Comparison of ENCODE assay signal across 12 mouse cellular contexts in the genomic region with DNA sequence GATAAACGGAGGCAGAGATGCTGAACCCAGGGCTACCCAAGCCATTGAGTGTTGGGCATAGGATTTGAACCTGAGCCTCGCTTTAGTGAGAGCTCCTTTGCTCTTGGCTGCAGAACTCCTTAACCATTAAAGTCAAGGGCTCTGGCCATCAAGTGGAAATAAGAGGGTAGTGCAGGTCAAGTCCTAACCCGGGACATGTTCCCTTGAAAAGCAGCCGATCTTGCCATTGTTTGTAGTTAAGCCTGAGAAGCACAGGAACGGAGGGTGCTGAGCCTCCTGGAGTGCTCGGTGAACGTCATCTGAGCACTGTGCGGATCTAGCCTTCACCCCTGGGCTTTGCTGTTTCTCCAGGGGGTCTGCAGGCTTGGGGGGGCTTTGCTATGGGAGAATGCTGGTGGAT. TPM values are rescaled to one million over a fixed set of nuclear protein-coding genes. Genes with fewer than 3 reads are reported as not detected.
DNase-seq lines count a peak whose midpoint lies in the region; ATAC-seq and TF ChIP-seq lines count a peak whose summit lies in the region.
"Had no signal": no experiment of that assay in that cellular context is flagged by ENCODE, and none has a peak within 500 bp of the region (broad histone marks: within the 10 kb centered on the region; RNA-seq: fewer than 3 reads in every experiment).

No protein-coding gene starts in this region.

- no peak for ATAC-seq in hindbrain, embryonic 16.5 days
- no peak for ATAC-seq in hindbrain, embryonic 14.5 days (ENCODE audit: low FRiP score)
- ATAC-seq in lung, postnatal 0 days = peak; percentile 17

- H3K4me3 ChIP-seq in hindbrain, embryonic 16.5 days (ENCODE audit: low read length) = no peak overlapping the region
- H3K4me3 ChIP-seq in hindbrain, embryonic 14.5 days (replicated peaks; ENCODE audit: low read length) = no peak overlapping the region
- peak overlapping the region; percentile 90 for H3K4me3 ChIP-seq in E14TG2a.4 (replicated peaks; ENCODE audit: low read length)
- H3K4me3 ChIP-seq in lung, postnatal 0 days (ENCODE audit: low read depth, low read length) = no peak overlapping the region
- H3K4me3 ChIP-seq in cerebellum, adult 2 months (replicated peaks; ENCODE audit: insufficient read depth, low read depth, low read length) = no peak overlapping the region
- H3K4me3 ChIP-seq: limb, embryonic 13.5 days; neural tube, embryonic 13.5 days had no signal

- TF ChIP-seq EP300 in lung, postnatal 0 days (IDR thresholded peaks at IDR 0.05) = no peak

- H3K27ac ChIP-seq in hindbrain, embryonic 16.5 days (ENCODE audit: low read depth, low read length) = no peak overlapping the region
- H3K27ac ChIP-seq in hindbrain, embryonic 14.5 days = no peak overlapping the region
- no peak overlapping the region for H3K27ac ChIP-seq in lung, postnatal 0 days (ENCODE audit: low read length)
- H3K27ac ChIP-seq in cerebellum, adult 2 months (ENCODE audit: insufficient read depth, low read length) = no peak overlapping the region
- H3K27ac ChIP-seq: limb, embryonic 13.5 days; macrophage; neural tube, embryonic 13.5 days had no signal

- no peak overlapping the region for H3K4me2 ChIP-seq in hindbrain, embryonic 16.5 days (ENCODE audit: low read length)
- H3K4me2 ChIP-seq in hindbrain, embryonic 14.5 days (replicated peaks) = no peak overlapping the region
- H3K4me2 ChIP-seq in lung, postnatal 0 days (replicated peaks; ENCODE audit: low read depth, low read length) = no peak overlapping the region
- H3K4me2 ChIP-seq: limb, embryonic 13.5 days; neural tube, embryonic 13.5 days had no signal

- H3K4me1 ChIP-seq in hindbrain, embryonic 16.5 days (ENCODE audit: control insufficient read depth, insufficient read depth, low read depth, low read length) = peaks cover 4% of the 10 kb centered on the region; the same call in 1 of the 2 replicates
- 0 out of 2 replicates have a peak, but pooled peaks cover 3% of the 10 kb centered on the region for H3K4me1 ChIP-seq in hindbrain, embryonic 14.5 days (replicated peaks; ENCODE audit: control insufficient read depth, insufficient read depth, low read length)
- peaks cover 99% of the 10 kb centered on the region for H3K4me1 ChIP-seq in E14TG2a.4 (replicated peaks; ENCODE audit: low read depth, low read length)
- 0 out of 2 replicates have a peak, but pooled peaks cover 11% of the 10 kb centered on the region for H3K4me1 ChIP-seq in lung, postnatal 0 days (ENCODE audit: insufficient read depth, low read depth, low read length)
- H3K4me1 ChIP-seq in cerebellum, adult 2 months (ENCODE audit: control insufficient read depth, insufficient read depth, low read length) = no peaks in the 10 kb centered on the region
- H3K4me1 ChIP-seq: limb, embryonic 13.5 days had no signal

- DNase-seq in hindbrain, embryonic 14.5 days (ENCODE audit: low spot score) = no peak
- DNase-seq in ZHBTc4 (ENCODE audit: low read depth, low spot score) = peak; percentile 89
- peak; percentile 72 for DNase-seq in lung, postnatal 0 days (ENCODE audit: low spot score)
- no peak for DNase-seq in adrenal gland, postnatal 25 days
- DNase-seq in cerebellum, adult 2 months = no peak
- DNase-seq: thymus, postnatal 25 days had no signal

- no peak for TF ChIP-seq POLR2A in cerebellum, adult 2 months (IDR thresholded peaks at IDR 0.05; ENCODE audit: borderline replicate concordance, insufficient read depth, low read length)

- 0 out of 2 replicates have a peak overlapping the region, but pooled peaks have one; percentile 3 for H3K9ac ChIP-seq in hindbrain, embryonic 16.5 days (ENCODE audit: low read depth, low read length)
- no peak overlapping the region for H3K9ac ChIP-seq in hindbrain, embryonic 14.5 days
- H3K9ac ChIP-seq in lung, postnatal 0 days (replicated peaks; ENCODE audit: low read depth) = no peak overlapping the region
- H3K9ac ChIP-seq: limb, embryonic 13.5 days; neural tube, embryonic 13.5 days had no signal

- peak; percentile 58 for TF ChIP-seq CTCF in E14TG2a.4 (conservative IDR thresholded peaks at IDR 0.05; ENCODE audit: low read length)
- TF ChIP-seq CTCF in lung, postnatal 0 days (IDR thresholded peaks at IDR 0.05) = peak; percentile 50
- TF ChIP-seq CTCF in cerebellum, adult 2 months (IDR thresholded peaks at IDR 0.05; ENCODE audit: borderline replicate concordance, insufficient read depth, low read depth, low read length) = no peak

- no peaks in the 10 kb centered on the region for H3K9me3 ChIP-seq in hindbrain, embryonic 16.5 days (ENCODE audit: control insufficient read depth, low read length)
- no peaks in the 10 kb centered on the region for H3K9me3 ChIP-seq in hindbrain, embryonic 14.5 days (ENCODE audit: control insufficient read depth, low read length)
- H3K9me3 ChIP-seq in E14TG2a.4 (ENCODE audit: low read length) = no peaks in the 10 kb centered on the region
- no peaks in the 10 kb centered on the region for H3K9me3 ChIP-seq in lung, postnatal 0 days (ENCODE audit: low read length)
- H3K9me3 ChIP-seq: G1E; limb, embryonic 13.5 days; neural tube, embryonic 13.5 days had no signal

- peaks cover 31% of the 10 kb centered on the region for H3K36me3 ChIP-seq in hindbrain, embryonic 16.5 days (ENCODE audit: control insufficient read depth, insufficient read depth, low read length)
- H3K36me3 ChIP-seq in hindbrain, embryonic 14.5 days (replicated peaks; ENCODE audit: control insufficient read depth, insufficient read depth) = peaks cover 99% of the 10 kb centered on the region
- peaks cover 100% of the 10 kb centered on the region for H3K36me3 ChIP-seq in E14TG2a.4 (ENCODE audit: insufficient read depth, low read length)
- H3K36me3 ChIP-seq in lung, postnatal 0 days (ENCODE audit: insufficient read depth, low read length) = peaks cover 22% of the 10 kb centered on the region

- 51% methylated on average over 8 of the region's 8 CpGs for WGBS in hindbrain, embryonic 16.5 days
- 46% methylated on average over 8 of the region's 8 CpGs for WGBS in hindbrain, embryonic 14.5 days
- WGBS in lung, postnatal 0 days = 56% methylated on average over 8 of the region's 8 CpGs
- 74% methylated on average over 8 of the region's 8 CpGs for WGBS in cerebellum, adult 2 months

- no peaks in the 10 kb centered on the region for H3K27me3 ChIP-seq in hindbrain, embryonic 16.5 days (replicated peaks; ENCODE audit: control insufficient read depth, insufficient read depth, low read length)
- no peaks in the 10 kb centered on the region for H3K27me3 ChIP-seq in hindbrain, embryonic 14.5 days (ENCODE audit: control insufficient read depth, insufficient read depth, low read length)
- no peaks in the 10 kb centered on the region for H3K27me3 ChIP-seq in E14TG2a.4 (ENCODE audit: insufficient read depth, low read length)
- no peaks in the 10 kb centered on the region for H3K27me3 ChIP-seq in lung, postnatal 0 days (replicated peaks; ENCODE audit: insufficient read depth, low read length)
- H3K27me3 ChIP-seq in cerebellum, adult 2 months (ENCODE audit: control insufficient read depth, insufficient read depth, low read length) = no peaks in the 10 kb centered on the region
- H3K27me3 ChIP-seq: limb, embryonic 13.5 days; neural tube, embryonic 13.5 days had no signal

RNA-seq across cellular contexts. Expression of a gene that starts 7.8 kb away (rescaled TPM):
- 37.2 and 42.4 TPM in 2 replicates for polyA plus RNA-seq in hindbrain, embryonic 16.5 days (2015; fragmentation: Nextera tagmentation; extraction: Ambion mirVana)
- 27.7 and 34.7 TPM in 2 replicates for polyA plus RNA-seq in hindbrain, embryonic 14.5 days (2014; fragmentation: Nextera tagmentation; extraction: Ambion mirVana)
- polyA plus RNA-seq in lung, postnatal 0 days (2015; fragmentation: Nextera tagmentation; extraction: Ambion mirVana) = 59.1 and 63.8 TPM in 2 replicates
- 164 and 166 TPM in 2 replicates for total RNA-seq in adrenal gland, postnatal 25 days (2021)
- 70.2 and 72.2 TPM in 2 replicates for polyA plus RNA-seq in cerebellum, adult 2 months (2012; rRNA removed)

RNA-seq across cellular contexts. Expression of a gene that starts 14.6 kb away (rescaled TPM):
- 3.1 and 3.3 TPM in 2 replicates for polyA plus RNA-seq in hindbrain, embryonic 16.5 days (2015; fragmentation: Nextera tagmentation; extraction: Ambion mirVana)
- 5.0 TPM in 2 replicates for polyA plus RNA-seq in hindbrain, embryonic 14.5 days (2014; fragmentation: Nextera tagmentation; extraction: Ambion mirVana)
- 3.0 and 3.5 TPM in 2 replicates for polyA plus RNA-seq in lung, postnatal 0 days (2015; fragmentation: Nextera tagmentation; extraction: Ambion mirVana)
- total RNA-seq in adrenal gland, postnatal 25 days (2021) = 49.4 and 53.6 TPM in 2 replicates
- 68.4 and 69.3 TPM in 2 replicates for polyA plus RNA-seq in cerebellum, adult 2 months (2012; rRNA removed)

RNA-seq across cellular contexts. Expression of a gene that starts 22.5 kb away (rescaled TPM):
- 15.4 and 19.2 TPM in 2 replicates for polyA plus RNA-seq in hindbrain, embryonic 16.5 days (2015; fragmentation: Nextera tagmentation; extraction: Ambion mirVana)
- polyA plus RNA-seq in hindbrain, embryonic 14.5 days (2014; fragmentation: Nextera tagmentation; extraction: Ambion mirVana) = 22.0 and 23.4 TPM in 2 replicates
- 10.5 TPM in 2 replicates for polyA plus RNA-seq in lung, postnatal 0 days (2015; fragmentation: Nextera tagmentation; extraction: Ambion mirVana)
- 27.0 and 36.1 TPM in 2 replicates for total RNA-seq in adrenal gland, postnatal 25 days (2021)
- polyA plus RNA-seq in cerebellum, adult 2 months (2012; rRNA removed) = 54.3 and 59.5 TPM in 2 replicates

RNA-seq across cellular contexts. Expression of a gene that starts 25.4 kb away (rescaled TPM):
- 422 and 438 TPM in 2 replicates for polyA plus RNA-seq in hindbrain, embryonic 16.5 days (2015; fragmentation: Nextera tagmentation; extraction: Ambion mirVana)
- polyA plus RNA-seq in hindbrain, embryonic 14.5 days (2014; fragmentation: Nextera tagmentation; extraction: Ambion mirVana) = 436 and 489 TPM in 2 replicates
- 350 and 419 TPM in 2 replicates for polyA plus RNA-seq in lung, postnatal 0 days (2015; fragmentation: Nextera tagmentation; extraction: Ambion mirVana)
- 216 and 226 TPM in 2 replicates for total RNA-seq in adrenal gland, postnatal 25 days (2021)
- polyA plus RNA-seq in cerebellum, adult 2 months (2012; rRNA removed) = 291 and 295 TPM in 2 replicates

RNA-seq across cellular contexts. Expression of a gene that starts 48.3 kb away (rescaled TPM):
- polyA plus RNA-seq in hindbrain, embryonic 16.5 days (2015; fragmentation: Nextera tagmentation; extraction: Ambion mirVana) = 1.2 and 1.4 TPM in 2 replicates
- 1.8 and 2.6 TPM in 2 replicates for polyA plus RNA-seq in hindbrain, embryonic 14.5 days (2014; fragmentation: Nextera tagmentation; extraction: Ambion mirVana)
- polyA plus RNA-seq in lung, postnatal 0 days (2015; fragmentation: Nextera tagmentation; extraction: Ambion mirVana) = 3.5 and 4.1 TPM in 2 replicates
- total RNA-seq in adrenal gland, postnatal 25 days (2021) = 6.2 and 7.8 TPM in 2 replicates
- 4.1 and 5.4 TPM in 2 replicates for polyA plus RNA-seq in cerebellum, adult 2 months (2012; rRNA removed)

Comparison
In these comparisons a context has a peak if more than half of its experiments do, and no peak if none do; other contexts are left out.
1. DNase-seq: peak in ZHBTc4 (single experiment) and lung, postnatal 0 days (single experiment); none in hindbrain, embryonic 14.5 days (single experiment), adrenal gland, postnatal 25 days (single experiment) and cerebellum, adult 2 months (0 of 2).
2. RNA of a gene that starts 14.6 kb away (polyA plus RNA-seq): 68.4 to 69.3 TPM in cerebellum, adult 2 months; 5.0 TPM in hindbrain, embryonic 14.5 days, 3.1 to 3.3 TPM in hindbrain, embryonic 16.5 days and 3.0 to 3.5 TPM in lung, postnatal 0 days; every median in the first group is over 10 times any median in the second.